Mouse (Mus musculus): ENCODE measurements around the gene Gtf3c2. TPM values are rescaled to one million over a fixed set of nuclear protein-coding genes. Genes with fewer than 3 reads are reported as not detected.

Gtf3c2 gene
- total and polyA plus RNA-seq, 3 experiments = 65.1 to 164 (median 88.3) TPM

DNA sequence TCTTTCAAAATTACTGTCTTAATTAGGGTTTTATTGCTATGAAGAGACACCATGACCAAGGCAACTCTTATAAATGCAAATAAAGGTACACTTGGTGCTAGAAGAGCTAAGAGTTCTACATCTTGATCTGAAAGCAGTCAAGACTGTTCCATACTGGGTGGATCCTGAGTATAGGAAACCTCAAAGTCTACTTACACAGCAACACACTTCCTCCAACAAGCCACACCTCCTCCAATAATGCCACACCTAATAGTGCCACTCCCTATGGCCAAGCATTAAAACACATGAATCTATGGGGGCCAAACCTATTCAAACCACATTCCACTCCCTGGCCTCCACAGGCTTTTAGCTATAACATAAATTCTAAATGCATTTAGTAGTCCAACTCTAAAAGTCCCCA lies 17.5 kb downstream of the Gtf3c2 start:
- H3K27me3 ChIP-seq (ENCODE audit: insufficient read depth, low read length) = no peaks in the 10 kb centered on the region
- ATAC-seq (ENCODE audit: extremely low read depth, insufficient number of reproducible peaks, low FRiP score, poor library complexity, severe bottlenecking) = no peak
- peaks cover 9% of the 10 kb centered on the region for H3K4me1 ChIP-seq (ENCODE audit: insufficient read depth, low read depth, low read length)
- no peak for DNase-seq (ENCODE audit: low spot score)
- no peak for TF ChIP-seq CTCF (IDR thresholded peaks at IDR 0.05; ENCODE audit: low read depth, low read length)
- TF ChIP-seq TAL1 (conservative IDR thresholded peaks at IDR 0.05; ENCODE audit: low read depth, low read length) = no peak
- TF ChIP-seq POLR2AphosphoS5 (IDR thresholded peaks at IDR 0.05; ENCODE audit: insufficient replicate concordance, low read depth, low read length) = no peak
- no peak for TF ChIP-seq GATA2 (IDR thresholded peaks at IDR 0.05; ENCODE audit: borderline replicate concordance, low read depth, low read length)
- TF ChIP-seq GATA1 (IDR thresholded peaks at IDR 0.05; ENCODE audit: borderline replicate concordance, low read length) = no peak
- no peak overlapping the region for H3K4me3 ChIP-seq (ENCODE audit: low read depth, low read length)
- H3K36me3 ChIP-seq (replicated peaks) = peaks cover 97% of the 10 kb centered on the region
- no peaks in the 10 kb centered on the region for H3K9me3 ChIP-seq (replicated peaks)

DNA sequence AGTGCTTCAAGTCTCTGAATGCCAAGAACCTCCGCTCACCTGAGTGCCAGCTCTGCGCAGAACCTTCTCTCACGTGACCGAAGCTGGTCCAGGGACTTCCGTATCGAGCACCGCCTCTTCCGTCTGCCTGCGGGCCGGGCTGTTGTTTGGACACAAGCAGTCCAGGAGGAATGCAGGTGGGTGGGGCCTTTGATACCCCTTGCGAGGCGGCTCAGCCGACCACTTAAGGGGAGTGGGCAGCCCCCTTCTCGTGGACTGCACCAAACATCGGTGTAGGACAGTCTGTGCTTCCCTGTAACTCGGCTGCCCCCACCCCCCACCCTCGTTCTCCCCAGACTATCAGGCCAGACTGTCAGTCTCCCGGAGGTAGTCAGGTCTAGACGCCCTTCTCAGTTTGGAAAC lies 25.8 kb downstream of the Gtf3c2 start, which contains the start of gene Mpv17:
Gene Mpv17, minus strand, starts transcription at position 100 of the 402 bp plus-strand sequence.
- peak; percentile 90 for DNase-seq (ENCODE audit: low spot score)
- peaks cover 72% of the 10 kb centered on the region for H3K36me3 ChIP-seq (replicated peaks)
- no peak for TF ChIP-seq CTCF (IDR thresholded peaks at IDR 0.05; ENCODE audit: low read depth, low read length)
- ATAC-seq (ENCODE audit: extremely low read depth, insufficient number of reproducible peaks, low FRiP score, poor library complexity, severe bottlenecking) = peak; percentile 92
- H3K9me3 ChIP-seq (replicated peaks) = no peaks in the 10 kb centered on the region
- no peaks in the 10 kb centered on the region for H3K27me3 ChIP-seq (ENCODE audit: insufficient read depth, low read length)
- peaks cover 33% of the 10 kb centered on the region for H3K4me1 ChIP-seq (ENCODE audit: insufficient read depth, low read depth, low read length)
- H3K4me3 ChIP-seq (ENCODE audit: low read depth, low read length) = peak within 1 kb of the TSS; percentile 84

DNA sequence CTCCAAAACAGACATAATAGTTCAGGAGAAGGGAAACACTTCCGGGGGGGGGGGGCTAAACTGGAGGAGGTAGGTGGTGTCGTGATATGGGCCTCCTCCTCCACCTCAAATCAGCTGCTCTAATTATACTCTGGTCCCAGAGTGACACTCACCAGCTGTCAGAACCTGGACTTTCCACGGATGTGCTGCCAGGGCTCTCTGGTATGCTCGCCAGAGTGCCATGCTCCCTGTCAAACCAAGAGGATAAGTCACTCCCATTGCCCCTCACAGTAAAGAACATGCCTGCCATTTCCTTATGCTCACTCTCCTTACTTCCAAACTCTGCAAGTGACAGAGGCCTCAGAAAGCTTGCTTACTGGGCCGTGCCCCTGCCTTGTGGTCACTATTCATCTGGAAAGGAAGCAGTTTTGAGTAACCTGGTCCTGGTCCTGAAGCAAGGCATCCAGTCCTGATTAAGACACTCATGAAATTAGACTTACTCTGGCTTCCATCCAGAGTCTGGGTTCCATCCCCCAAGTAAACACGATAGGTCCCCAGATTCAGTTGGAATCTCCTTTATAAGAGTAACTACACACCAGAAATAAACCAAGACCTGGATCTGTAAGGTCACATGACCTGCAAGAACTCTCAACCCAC lies 26.3 kb downstream of the Gtf3c2 start:
- DNase-seq (ENCODE audit: low spot score) = no peak
- Histone ChIP-seq H3K27me3 (ENCODE audit: insufficient read depth, low read length) (no peaks in the 10 kb centered on the region), H3K4me1 (ENCODE audit: insufficient read depth, low read depth, low read length) (peaks cover 33% of the 10 kb centered on the region), H3K9me3 (replicated peaks) (no peaks in the 10 kb centered on the region), H3K36me3 (replicated peaks) (peaks cover 69% of the 10 kb centered on the region), H3K4me3 (ENCODE audit: low read depth, low read length) (peak overlapping the region; percentile 84)
- no peak for ATAC-seq (ENCODE audit: extremely low read depth, insufficient number of reproducible peaks, low FRiP score, poor library complexity, severe bottlenecking)
- TF ChIP-seq CTCF (IDR thresholded peaks at IDR 0.05; ENCODE audit: low read depth, low read length) (no peak), TAL1 (conservative IDR thresholded peaks at IDR 0.05; ENCODE audit: low read depth, low read length) (no peak), POLR2AphosphoS5 (IDR thresholded peaks at IDR 0.05; ENCODE audit: insufficient replicate concordance, low read depth, low read length) (no peak), GATA2 (IDR thresholded peaks at IDR 0.05; ENCODE audit: borderline replicate concordance, low read depth, low read length) (no peak), GATA1 (IDR thresholded peaks at IDR 0.05; ENCODE audit: borderline replicate concordance, low read length) (no peak)

DNA sequence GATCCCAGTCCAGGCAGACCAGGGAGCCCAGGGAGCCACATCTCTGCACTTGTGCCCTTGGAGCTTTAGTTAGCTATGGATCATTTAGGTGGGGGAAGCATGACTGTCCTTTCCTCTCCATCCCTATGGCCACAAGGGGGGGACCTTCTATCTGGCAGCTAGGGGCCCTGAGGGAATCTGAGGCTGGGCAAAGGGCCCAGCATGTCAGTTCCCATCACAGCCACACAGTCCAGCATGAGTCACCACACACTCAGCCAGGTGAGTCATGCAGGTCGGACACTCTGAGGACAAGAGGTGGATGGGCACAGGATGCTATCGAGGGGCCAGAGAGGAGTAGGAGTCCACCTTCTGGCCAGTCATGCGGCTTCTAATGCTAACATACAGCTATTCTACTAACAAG lies 28.2 kb downstream of the Gtf3c2 start:
- Histone ChIP-seq H3K4me3 (ENCODE audit: low read depth, low read length) (no peak overlapping the region), H3K27me3 (ENCODE audit: insufficient read depth, low read length) (no peaks in the 10 kb centered on the region), H3K36me3 (replicated peaks) (peaks cover 69% of the 10 kb centered on the region), H3K9me3 (replicated peaks) (no peaks in the 10 kb centered on the region), H3K4me1 (ENCODE audit: insufficient read depth, low read depth, low read length) (peaks cover 36% of the 10 kb centered on the region)
- TF ChIP-seq GATA1 (IDR thresholded peaks at IDR 0.05; ENCODE audit: borderline replicate concordance, low read length) (no peak), TAL1 (conservative IDR thresholded peaks at IDR 0.05; ENCODE audit: low read depth, low read length) (no peak), CTCF (IDR thresholded peaks at IDR 0.05; ENCODE audit: low read depth, low read length) (no peak), POLR2AphosphoS5 (IDR thresholded peaks at IDR 0.05; ENCODE audit: insufficient replicate concordance, low read depth, low read length) (no peak), GATA2 (IDR thresholded peaks at IDR 0.05; ENCODE audit: borderline replicate concordance, low read depth, low read length) (no peak)
- ATAC-seq (ENCODE audit: extremely low read depth, insufficient number of reproducible peaks, low FRiP score, poor library complexity, severe bottlenecking) (no peak), DNase-seq (ENCODE audit: low spot score) (no peak)

DNA sequence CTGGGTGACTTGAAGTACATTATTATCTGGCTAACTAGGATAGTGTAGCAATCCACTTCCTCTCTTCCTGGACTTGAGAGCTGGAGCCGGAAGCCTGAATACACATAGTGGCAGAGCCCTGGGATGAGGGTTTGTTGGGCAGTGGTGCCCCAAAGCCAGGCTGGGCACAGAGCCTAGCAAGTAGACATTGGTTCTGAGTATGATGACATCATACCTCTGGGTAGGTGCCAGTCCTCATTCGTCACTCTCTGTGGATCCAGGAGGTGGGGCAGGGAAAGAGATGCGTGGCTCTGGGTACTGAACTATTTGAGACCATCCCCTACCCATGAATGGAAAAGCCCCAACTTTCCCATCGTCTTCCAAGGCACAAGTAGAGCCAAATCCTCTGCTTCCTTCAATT lies 30.2 kb downstream of the Gtf3c2 start:
- H3K4me3 ChIP-seq (ENCODE audit: low read depth, low read length) = no peak overlapping the region
- no peak for DNase-seq (ENCODE audit: low spot score)
- peaks cover 75% of the 10 kb centered on the region for H3K36me3 ChIP-seq (replicated peaks)
- TF ChIP-seq POLR2AphosphoS5 (IDR thresholded peaks at IDR 0.05; ENCODE audit: insufficient replicate concordance, low read depth, low read length) (no peak), GATA2 (IDR thresholded peaks at IDR 0.05; ENCODE audit: borderline replicate concordance, low read depth, low read length) (no peak), CTCF (IDR thresholded peaks at IDR 0.05; ENCODE audit: low read depth, low read length) (no peak), GATA1 (IDR thresholded peaks at IDR 0.05; ENCODE audit: borderline replicate concordance, low read length) (no peak), TAL1 (conservative IDR thresholded peaks at IDR 0.05; ENCODE audit: low read depth, low read length) (no peak)
- H3K27me3 ChIP-seq (ENCODE audit: insufficient read depth, low read length) = no peaks in the 10 kb centered on the region
- no peaks in the 10 kb centered on the region for H3K9me3 ChIP-seq (replicated peaks)
- H3K4me1 ChIP-seq (ENCODE audit: insufficient read depth, low read depth, low read length) = peaks cover 30% of the 10 kb centered on the region
- no peak for ATAC-seq (ENCODE audit: extremely low read depth, insufficient number of reproducible peaks, low FRiP score, poor library complexity, severe bottlenecking)

DNA sequence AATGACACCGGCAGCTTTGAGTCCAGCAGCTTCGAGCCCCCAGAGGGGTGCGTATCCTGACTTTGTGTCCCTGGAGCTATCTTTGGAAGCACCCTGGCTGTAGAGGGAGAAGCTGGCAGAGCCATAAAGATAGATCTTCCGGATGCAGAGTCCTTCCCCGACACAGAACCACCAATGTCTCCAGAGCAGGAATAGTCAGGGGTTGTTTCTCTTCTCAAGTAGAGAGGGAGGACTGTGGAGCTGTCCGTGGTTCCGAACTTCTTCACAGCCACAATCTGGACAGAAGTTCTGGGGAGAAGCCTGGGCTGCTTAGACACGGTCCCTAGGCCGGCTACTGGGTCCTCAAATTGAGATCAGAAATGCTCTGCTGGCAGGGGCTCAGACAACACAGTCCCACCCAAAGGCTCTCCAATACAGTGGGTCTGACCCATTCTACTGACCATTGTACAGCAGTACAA lies 40.9 kb downstream of the Gtf3c2 start:
- H3K36me3 ChIP-seq (replicated peaks) = peaks cover 19% of the 10 kb centered on the region
- DNase-seq (ENCODE audit: low spot score) (no peak), ATAC-seq (ENCODE audit: extremely low read depth, insufficient number of reproducible peaks, low FRiP score, poor library complexity, severe bottlenecking) (no peak)
- H3K4me3 ChIP-seq (ENCODE audit: low read depth, low read length) = no peak overlapping the region
- TF ChIP-seq CTCF (IDR thresholded peaks at IDR 0.05; ENCODE audit: low read depth, low read length) (no peak), TAL1 (conservative IDR thresholded peaks at IDR 0.05; ENCODE audit: low read depth, low read length) (no peak), GATA2 (IDR thresholded peaks at IDR 0.05; ENCODE audit: borderline replicate concordance, low read depth, low read length) (no peak), GATA1 (IDR thresholded peaks at IDR 0.05; ENCODE audit: borderline replicate concordance, low read length) (no peak), POLR2AphosphoS5 (IDR thresholded peaks at IDR 0.05; ENCODE audit: insufficient replicate concordance, low read depth, low read length) (no peak)
- peaks cover 7% of the 10 kb centered on the region for H3K9me3 ChIP-seq (replicated peaks)
- peaks cover 27% of the 10 kb centered on the region for H3K27me3 ChIP-seq (ENCODE audit: insufficient read depth, low read length)
- peaks cover 5% of the 10 kb centered on the region; the same call in 1 of the 2 replicates for H3K4me1 ChIP-seq (ENCODE audit: insufficient read depth, low read depth, low read length)
